Mouse (Mus musculus) forebrain, embryonic 15.5 days (tissue): Measurements from ENCODE around the gene N4bp3. TPM values are rescaled to one million over a fixed set of nuclear protein-coding genes. Genes with fewer than 3 reads are reported as not detected.

ENCODE experiments used
- ATAC-seq: fragments of 200-750 bp; cut with Nextera tagmentation; replicated peaks from 2 replicates; pipeline ENCODE4 v1.8.0; 2017; ENCODE audit warnings: mild to moderate bottlenecking, moderate TSS enrichment, moderate library complexity
- H3K27ac ChIP-seq: fragments of 300-500 bp; sonication (generic); replicated peaks from 2 replicates; pipeline ENCODE4 v1.5.1; 2015; ENCODE audit warnings: mild to moderate bottlenecking, inconsistent platforms
- H3K27me3 ChIP-seq: fragments of 300-500 bp; sonication (generic); 2 replicates; pipeline ENCODE4 v1.6.1; 2015; ENCODE audit warnings: inconsistent platforms
- H3K36me3 ChIP-seq: fragments of 300-500 bp; sonication (generic); 2 replicates; pipeline ENCODE4 v1.6.1; 2015; ENCODE audit warnings: mild to moderate bottlenecking, inconsistent platforms
- H3K4me1 ChIP-seq: fragments of 300-500 bp; sonication (generic); 2 replicates; pipeline ENCODE4 v1.6.1; 2015; ENCODE audit warnings: inconsistent platforms
- H3K4me2 ChIP-seq: fragments of 300-500 bp; sonication (generic); replicated peaks from 2 replicates; pipeline ENCODE4 v1.6.1; 2015; ENCODE audit warnings: mild to moderate bottlenecking, inconsistent platforms
- H3K4me3 ChIP-seq: fragments of 300-500 bp; sonication (generic); 2 replicates; pipeline ENCODE4 v1.5.1; 2015; ENCODE audit warnings: mild to moderate bottlenecking, inconsistent platforms
- H3K9ac ChIP-seq: fragments of 300-500 bp; sonication (generic); replicated peaks from 2 replicates; pipeline ENCODE4 v1.6.1; 2015; ENCODE audit warnings: mild to moderate bottlenecking, inconsistent platforms
- H3K9me3 ChIP-seq: fragments of 300-500 bp; sonication (generic); 2 replicates; pipeline ENCODE4 v1.6.1; 2016; ENCODE audit warnings: inconsistent platforms
- WGBS: fragments of 180-500 bp; shearing (Covaris S2); methylation state at CpG from one replicate; pipeline ENCODE4 v1.1.7; 2015; ENCODE audit warnings: mixed read lengths; 5-methylcytosine and 5-hydroxymethylcytosine counted together
- polyA plus RNA-seq: library from polyadenylated mRNA; unstranded; fragments of >200 nt; fragmentation: Nextera tagmentation; extraction: Ambion mirVana; gene quantifications from 2 replicates; pipeline ENCODE4 v1.2.1, GENCODE M21; 2015

Gene N4bp3
- polyA plus RNA-seq, 1 experiment from 2014 or later: 10.8 TPM

GRCm38 (mm10) chr11:51606447-51607095, 44.1 kb downstream of the N4bp3 start, which contains the start of gene Hnrnpab:
Gene Hnrnpab (minus strand): TSS chr11:51606847.
- peak within 1 kb of the TSS; percentile 92 for H3K4me3 ChIP-seq
- peak within 1 kb of the TSS; percentile 95 for H3K27ac ChIP-seq
- H3K4me1 ChIP-seq: peaks cover 45% of the 10 kb centered on the region
- peak within 1 kb of the TSS; percentile 99 for H3K9ac ChIP-seq
- under 1% methylated on average over 90 of the region's 91 CpGs for WGBS
- H3K9me3 ChIP-seq: no peaks in the 10 kb centered on the region
- H3K4me2 ChIP-seq: peak within 1 kb of the TSS; percentile 74
- peak; percentile 96 for ATAC-seq
- H3K27me3 ChIP-seq: no peaks in the 10 kb centered on the region
- peaks cover 35% of the 10 kb centered on the region for H3K36me3 ChIP-seq

- Histone ChIP-seq H3K9me3 (no peaks in the 10 kb centered on the region), H3K9ac (peak overlapping the region; percentile 99), H3K27ac (peak overlapping the region; percentile 95), H3K4me2 (peak overlapping the region; percentile 74), H3K27me3 (no peaks in the 10 kb centered on the region), H3K4me1 (peaks cover 50% of the 10 kb centered on the region), H3K36me3 (peaks cover 43% of the 10 kb centered on the region), H3K4me3 (peak overlapping the region; percentile 92)
- peak; percentile 62 for ATAC-seq
- WGBS: under 1% methylated on average over 81 of the region's 81 CpGs
Observed at GRCm38 (mm10) chr11:51605602-51606446, 44.8 kb downstream of the N4bp3 start.

GRCm38 (mm10) chr11:51602253-51602652, 48.4 kb downstream of the N4bp3 start:
- Histone ChIP-seq H3K27me3 (no peaks in the 10 kb centered on the region), H3K4me3 (no peak overlapping the region), H3K9me3 (no peaks in the 10 kb centered on the region), H3K27ac (no peak overlapping the region), H3K36me3 (peaks cover 79% of the 10 kb centered on the region), H3K4me2 (no peak overlapping the region), H3K4me1 (peaks cover 47% of the 10 kb centered on the region), H3K9ac (no peak overlapping the region)
- 90% methylated on average over 3 of the region's 3 CpGs for WGBS
- ATAC-seq: no peak

GRCm38 (mm10) chr11:51597553-51597952, 53.1 kb downstream of the N4bp3 start:
- ATAC-seq: no peak
- Histone ChIP-seq H3K9ac (no peak overlapping the region), H3K4me3 (no peak overlapping the region), H3K36me3 (peaks cover 97% of the 10 kb centered on the region), H3K4me2 (no peak overlapping the region), H3K9me3 (no peaks in the 10 kb centered on the region), H3K4me1 (peaks cover 16% of the 10 kb centered on the region), H3K27me3 (no peaks in the 10 kb centered on the region), H3K27ac (no peak overlapping the region)
- WGBS: 72% methylated on average over 2 of the region's 2 CpGs

- H3K36me3 ChIP-seq: peaks cover 94% of the 10 kb centered on the region
- WGBS: 95% methylated on average over 1 of the region's 1 CpGs
- no peak overlapping the region for H3K4me2 ChIP-seq
- ATAC-seq: no peak
- H3K4me1 ChIP-seq: no peaks in the 10 kb centered on the region
- no peaks in the 10 kb centered on the region for H3K9me3 ChIP-seq
- no peak overlapping the region for H3K27ac ChIP-seq
- no peak overlapping the region for H3K4me3 ChIP-seq
- no peak overlapping the region for H3K9ac ChIP-seq
- no peaks in the 10 kb centered on the region for H3K27me3 ChIP-seq
Observed at GRCm38 (mm10) chr11:51595459-51596083, 55.1 kb downstream of the N4bp3 start.

- Histone ChIP-seq H3K9ac (no peak overlapping the region), H3K36me3 (peaks cover 92% of the 10 kb centered on the region), H3K27me3 (no peaks in the 10 kb centered on the region), H3K27ac (no peak overlapping the region), H3K4me3 (no peak overlapping the region), H3K9me3 (no peaks in the 10 kb centered on the region), H3K4me2 (no peak overlapping the region), H3K4me1 (no peaks in the 10 kb centered on the region)
- ATAC-seq: no peak
- WGBS: 74% methylated on average over 3 of the region's 3 CpGs
Observed at GRCm38 (mm10) chr11:51594715-51595350, 55.8 kb downstream of the N4bp3 start.

- Histone ChIP-seq H3K4me3 (no peak overlapping the region), H3K27me3 (no peaks in the 10 kb centered on the region), H3K27ac (no peak overlapping the region), H3K9me3 (no peaks in the 10 kb centered on the region), H3K4me1 (no peaks in the 10 kb centered on the region), H3K9ac (no peak overlapping the region), H3K36me3 (peaks cover 92% of the 10 kb centered on the region), H3K4me2 (no peak overlapping the region)
- 90% methylated on average over 6 of the region's 6 CpGs for WGBS
- ATAC-seq: no peak
Observed at GRCm38 (mm10) chr11:51593849-51594248, 56.8 kb downstream of the N4bp3 start.

GRCm38 (mm10) chr11:51593368-51593767, 57.3 kb downstream of the N4bp3 start:
- no peak overlapping the region for H3K27ac ChIP-seq
- no peak overlapping the region for H3K4me2 ChIP-seq
- H3K9me3 ChIP-seq: no peaks in the 10 kb centered on the region
- WGBS: 93% methylated on average over 4 of the region's 4 CpGs
- no peak for ATAC-seq
- H3K36me3 ChIP-seq: peaks cover 92% of the 10 kb centered on the region
- no peak overlapping the region for H3K4me3 ChIP-seq
- H3K4me1 ChIP-seq: no peaks in the 10 kb centered on the region
- H3K9ac ChIP-seq: no peak overlapping the region
- H3K27me3 ChIP-seq: no peaks in the 10 kb centered on the region

Other genes starting within 250 kb of the N4bp3 start
- 12.6 and 13.1 TPM in 2 replicates for gene Phykpl, start 66.1 kb downstream of the N4bp3 start, polyA plus RNA-seq
- 588 and 604 TPM in 2 replicates for gene Hnrnpab, start 44.0 kb downstream of the N4bp3 start, polyA plus RNA-seq
- gene Nhp2, start 31.1 kb downstream of the N4bp3 start, polyA plus RNA-seq: 98.5 and 102 TPM in 2 replicates
- 69.6 and 77.7 TPM in 2 replicates for gene Rmnd5b, start 14.9 kb downstream of the N4bp3 start, polyA plus RNA-seq
- 0.47 and 0.57 TPM in 2 replicates for gene D930048N14Rik, start 112 bp upstream of the N4bp3 start, polyA plus RNA-seq
- 96.2 and 102 TPM in 2 replicates for gene 0610009B22Rik, start 38.0 kb upstream of the N4bp3 start, polyA plus RNA-seq
- 10.7 and 10.9 TPM in 2 replicates for gene Sec24a, start 112.8 kb upstream of the N4bp3 start, polyA plus RNA-seq
- 145 and 151 TPM in 2 replicates for gene Sar1b, start 112.8 kb upstream of the N4bp3 start, polyA plus RNA-seq
- gene Jade2, start 206.8 kb upstream of the N4bp3 start, polyA plus RNA-seq: 0.45 and 0.47 TPM in 2 replicates